Mouse (Mus musculus): ENCODE data around the gene Lmln.
"Not testable (repeated sequence)": the region's sequence is repeated elsewhere in the genome, so short reads cannot be mapped to it uniquely, and the experiment has no call there.

Lmln gene

DNA sequence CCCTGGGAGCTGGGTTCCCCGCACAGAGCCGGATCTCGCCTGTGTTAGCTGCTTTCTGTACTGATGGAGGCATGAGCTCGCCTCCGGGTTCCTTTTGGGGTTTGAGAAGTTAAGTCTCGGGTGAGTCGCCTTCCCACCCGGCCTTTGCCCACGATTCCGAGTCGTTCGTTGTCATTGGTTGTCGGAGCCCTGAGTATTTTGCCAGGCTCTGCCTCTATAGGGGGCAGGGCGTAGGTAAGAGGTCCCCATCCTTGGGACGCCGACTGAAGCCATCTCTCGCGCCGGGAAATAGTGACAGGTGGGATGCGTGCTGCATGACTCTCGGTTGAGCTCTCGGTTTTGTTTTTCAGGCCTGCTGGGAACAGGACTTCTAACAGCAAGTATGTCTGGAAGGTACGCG is 5.5 kb upstream of the Lmln start:
- no peak for DNase-seq (ENCODE audit: low read depth in 2 of 2, low spot score in 2 of 2)

DNA sequence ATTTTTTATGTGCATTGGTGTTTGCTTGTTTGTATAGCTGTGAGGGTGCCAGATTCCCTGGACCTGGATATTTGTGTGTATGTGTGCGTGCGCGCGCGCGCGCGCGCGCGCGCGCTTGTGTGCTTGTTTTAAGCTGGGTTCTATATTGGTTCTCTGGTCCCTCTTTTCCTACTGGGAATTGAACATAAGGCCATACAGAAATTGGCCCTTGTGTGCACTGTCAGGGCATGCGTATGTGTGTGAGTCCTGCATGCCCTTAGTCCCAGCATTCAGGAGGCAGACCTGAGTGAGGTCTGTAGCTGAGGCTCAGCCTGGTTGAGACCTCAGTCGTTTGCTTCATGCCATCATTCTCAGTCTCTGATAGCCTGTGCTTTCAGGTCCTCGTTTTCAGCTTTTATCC is 4.3 kb upstream of the Lmln start:
- no peak for DNase-seq (ENCODE audit: low read depth in 2 of 2, low spot score in 2 of 2)

DNA sequence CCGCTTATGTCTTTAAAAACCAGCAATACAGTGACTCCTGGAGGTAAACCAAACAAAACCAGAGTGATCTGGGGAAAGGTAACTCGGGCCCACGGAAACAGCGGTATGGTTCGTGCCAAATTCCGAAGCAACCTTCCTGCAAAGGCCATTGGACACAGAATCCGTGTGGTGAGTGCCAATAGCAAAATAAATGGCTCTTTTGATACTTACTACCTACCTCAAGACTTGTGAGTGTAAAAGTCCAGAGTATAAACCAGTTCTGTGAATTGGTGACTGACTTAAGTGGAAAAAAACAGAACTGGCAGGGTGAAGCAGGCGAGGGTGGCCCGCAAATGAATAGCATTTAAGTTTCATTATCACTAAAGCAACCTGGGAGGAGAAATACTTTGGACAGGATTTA is 3.7 kb upstream of the Lmln start:
- not testable (repeated sequence) for DNase-seq (ENCODE audit: low read depth in 2 of 2, low spot score in 2 of 2)

DNA sequence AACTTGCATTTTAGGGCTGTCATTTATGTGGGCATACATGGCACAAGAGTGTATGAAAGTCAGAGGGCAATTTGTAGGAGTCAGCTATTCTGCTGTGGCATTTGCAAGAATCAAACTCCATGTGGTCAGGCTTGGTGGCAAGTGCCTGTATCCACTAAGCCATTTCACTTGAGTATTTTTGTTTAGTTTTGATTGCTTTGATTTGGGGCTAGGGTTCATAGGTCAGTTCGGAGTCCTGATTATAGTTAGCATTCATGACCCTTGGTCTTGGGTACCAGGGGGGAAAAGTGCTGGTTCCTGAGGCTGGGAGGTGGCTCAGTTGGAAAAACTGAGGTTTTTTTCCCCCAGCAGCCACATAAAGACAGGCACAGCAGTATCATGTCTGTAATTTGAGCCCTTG is 2.9 kb upstream of the Lmln start:
- DNase-seq (ENCODE audit: low read depth in 2 of 2, low spot score in 2 of 2): no peak

DNA sequence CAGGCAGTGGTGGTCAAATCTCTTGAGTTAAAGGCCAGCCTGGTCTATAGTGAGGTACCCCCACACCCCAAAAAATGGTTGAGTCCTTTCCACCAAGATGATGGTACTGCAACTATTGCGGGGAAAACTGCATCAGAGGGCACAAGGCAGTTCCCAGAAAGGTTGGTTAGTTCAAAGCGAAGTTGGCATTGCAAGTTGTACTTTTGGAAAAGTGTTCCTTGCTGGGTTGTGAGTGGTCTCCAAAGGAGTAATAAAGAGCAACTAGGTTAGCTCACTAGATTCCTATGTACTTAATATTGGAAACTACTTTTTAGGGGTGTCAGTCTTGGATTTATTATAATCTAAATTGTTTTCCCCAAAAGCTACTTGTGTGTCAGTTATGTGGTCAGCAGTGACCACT is 1.4 kb upstream of the Lmln start:
- no peak for DNase-seq (ENCODE audit: low read depth in 2 of 2, low spot score in 2 of 2)

DNA sequence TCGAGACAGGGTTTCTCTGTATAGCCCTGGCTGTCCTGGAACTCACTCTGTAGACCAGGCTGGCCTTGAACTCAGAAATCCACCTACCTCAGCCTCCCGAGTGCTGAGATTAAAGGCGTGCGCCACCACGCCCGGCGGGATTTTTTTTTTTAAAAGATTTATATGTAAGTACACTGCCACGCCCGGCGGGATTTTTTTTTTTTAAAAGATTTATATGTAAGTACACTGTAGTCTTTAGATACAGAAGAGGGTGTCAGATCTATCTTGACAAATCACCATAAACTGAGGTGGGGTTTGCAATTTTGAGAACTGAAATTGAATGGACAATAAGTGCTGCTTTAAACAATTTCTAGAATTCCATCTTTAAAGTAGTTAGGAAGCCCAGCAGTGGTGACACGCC is 921 bp upstream of the Lmln start:
- no peak for DNase-seq (ENCODE audit: low read depth in 2 of 2, low spot score in 2 of 2)

DNA sequence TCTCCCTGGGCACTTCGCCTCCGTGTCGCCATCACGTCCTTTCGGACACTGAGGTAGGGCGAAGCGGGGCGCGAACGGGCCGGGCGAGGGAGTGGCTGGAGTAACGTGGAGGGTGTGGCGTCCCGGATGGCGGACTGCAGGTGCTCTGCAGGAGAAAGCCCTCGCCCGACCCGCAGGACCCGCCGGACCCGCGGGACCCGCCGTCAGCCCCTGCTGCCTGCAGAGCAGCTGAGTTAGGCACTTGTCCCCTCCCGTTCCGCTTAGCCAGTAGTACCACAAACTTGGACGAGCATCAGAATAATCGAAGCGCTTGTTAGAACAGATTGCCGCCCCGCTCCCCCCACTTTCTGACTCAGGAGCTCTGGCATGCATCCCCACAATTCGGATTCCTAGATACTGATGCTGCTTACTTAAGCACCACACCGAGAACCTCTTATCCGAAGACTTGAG is 386 bp downstream of the Lmln start:
- DNase-seq (ENCODE audit: low read depth in 2 of 2, low spot score in 2 of 2): peak; percentile 16 to 17

DNA sequence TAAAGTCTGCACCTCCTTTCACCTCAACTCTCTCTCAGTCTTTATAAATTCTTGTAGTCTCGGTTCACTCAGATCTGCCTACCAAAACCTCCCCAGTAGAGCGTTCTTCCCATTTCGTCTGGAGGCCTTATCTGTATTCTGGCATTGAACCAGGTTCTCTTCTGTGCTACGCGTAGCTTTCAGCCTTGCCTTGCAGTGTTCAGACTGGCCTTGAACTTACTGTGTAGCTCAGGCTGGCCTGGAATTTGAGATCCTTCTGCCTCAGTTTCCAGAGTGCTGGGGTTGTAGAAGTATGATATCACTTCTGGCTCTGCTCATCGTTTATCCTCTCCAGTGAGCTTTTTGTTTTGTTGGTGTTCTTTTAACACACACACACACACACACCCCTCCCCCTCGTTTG is 946 bp downstream of the Lmln start:
- DNase-seq (ENCODE audit: low read depth in 2 of 2, low spot score in 2 of 2): no peak

DNA sequence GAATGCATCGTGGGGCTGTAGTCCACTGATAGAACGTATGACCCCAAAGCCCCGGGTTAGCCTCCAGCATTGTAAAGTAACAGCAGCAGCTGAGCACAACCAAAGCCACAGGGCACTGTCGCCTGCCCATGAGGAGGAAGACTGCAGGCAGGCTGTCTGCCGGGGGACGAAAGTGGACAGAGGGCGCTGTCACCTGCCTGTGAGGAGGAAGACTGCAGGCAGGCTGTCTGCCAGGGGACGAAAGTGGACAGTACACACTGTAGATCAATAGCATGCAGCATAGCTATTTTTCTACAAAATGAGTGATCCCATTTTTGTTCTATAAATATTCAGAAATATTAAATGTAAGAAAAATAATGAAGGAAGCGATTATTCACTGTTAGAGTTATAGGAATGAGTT is 2.3 kb downstream of the Lmln start:
- no peak for DNase-seq (ENCODE audit: low read depth in 2 of 2, low spot score in 2 of 2)

DNA sequence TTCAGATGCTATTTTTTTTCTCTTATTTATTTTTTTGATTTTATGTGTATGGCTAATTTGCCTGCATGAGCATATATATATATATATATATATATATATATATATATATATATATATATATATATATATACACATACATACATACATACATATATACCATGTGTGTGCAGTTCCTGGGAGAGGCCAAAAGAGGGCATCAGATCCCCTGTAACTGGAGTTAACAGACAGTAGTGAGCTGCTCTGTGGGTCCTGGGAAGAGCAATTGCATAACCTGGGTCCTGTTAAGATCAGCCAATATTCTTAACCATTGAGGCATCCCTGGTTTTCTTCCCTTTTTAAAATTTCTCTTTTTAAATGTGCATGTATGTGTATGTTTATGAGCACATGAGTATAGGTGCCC is 8.6 kb downstream of the Lmln start:
- DNase-seq (ENCODE audit: low read depth in 2 of 2, low spot score in 2 of 2): no peak

DNA sequence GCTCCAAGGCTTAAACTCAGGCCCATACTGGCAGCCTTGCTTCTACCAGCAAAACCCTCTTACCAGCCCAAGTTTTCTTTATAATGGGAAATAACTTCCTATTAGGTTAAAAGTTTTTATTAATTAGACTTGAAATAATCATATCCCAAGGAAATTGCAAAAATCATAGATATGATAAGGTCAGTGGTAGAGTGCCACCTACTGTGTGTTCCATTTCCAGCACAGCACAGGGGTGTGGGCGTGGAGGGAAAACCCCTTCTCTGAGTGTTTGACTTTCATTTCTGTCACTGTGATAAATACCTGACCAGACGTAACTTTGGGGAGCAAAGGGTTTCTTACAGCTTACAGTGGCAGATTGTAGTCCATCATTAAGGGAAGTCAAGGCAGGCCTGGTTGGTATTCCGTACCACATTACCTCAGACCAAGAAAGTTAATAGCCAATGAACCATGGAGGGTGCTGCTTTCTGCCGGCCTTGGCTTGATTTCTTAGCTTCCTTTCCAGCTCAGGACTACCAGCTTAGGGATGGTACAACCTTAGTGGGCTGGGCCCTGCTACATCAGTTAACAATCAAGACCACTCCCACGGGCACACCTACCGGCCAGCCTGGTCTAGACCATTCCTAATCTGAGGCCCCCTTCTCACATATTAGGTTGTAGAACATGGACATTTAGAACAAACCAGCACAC is 10.7 kb downstream of the Lmln start:
- DNase-seq (ENCODE audit: low read depth in 2 of 2, low spot score in 2 of 2): no peak

DNA sequence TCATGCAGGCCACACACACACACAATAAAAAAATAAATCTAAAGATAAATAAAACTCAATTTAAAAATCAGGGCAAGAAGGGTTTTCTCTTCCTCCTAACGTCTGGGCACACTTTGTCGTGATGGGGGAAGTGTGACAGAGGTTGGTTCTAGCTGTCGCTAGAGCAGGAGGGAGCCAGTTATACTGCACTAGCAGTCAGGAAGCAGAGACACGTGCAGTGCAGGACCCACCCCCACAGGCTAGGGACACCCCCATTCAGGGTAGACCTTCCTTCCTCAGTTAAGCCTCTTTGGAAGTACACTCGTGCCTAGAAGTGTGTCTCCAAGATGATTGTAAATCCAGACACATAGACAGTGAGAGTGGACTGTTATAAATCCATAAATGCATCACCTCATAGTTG is 12.6 kb downstream of the Lmln start:
- no peak for DNase-seq (ENCODE audit: low read depth in 2 of 2, low spot score in 2 of 2)

DNA sequence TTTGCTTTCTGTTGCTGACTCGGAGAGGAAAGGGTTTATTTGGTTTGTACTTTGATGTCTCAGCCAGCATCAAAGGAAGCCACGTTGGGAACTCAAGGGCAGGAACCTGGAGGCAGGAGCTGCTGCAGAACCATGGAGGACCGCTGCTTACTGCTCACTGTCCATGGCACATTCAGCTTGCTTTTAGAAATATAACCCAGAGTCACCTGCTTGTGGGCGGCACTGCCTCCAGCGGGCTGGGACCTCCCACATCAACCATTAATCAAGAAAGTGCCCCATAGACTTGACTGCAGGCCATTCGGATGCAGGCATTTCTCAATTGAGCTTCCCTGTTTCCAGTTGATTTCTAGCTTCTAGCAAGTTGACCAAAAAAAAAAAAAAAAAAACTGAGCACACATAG is 13.8 kb downstream of the Lmln start:
- no peak for DNase-seq (ENCODE audit: low read depth in 2 of 2, low spot score in 2 of 2)

DNA sequence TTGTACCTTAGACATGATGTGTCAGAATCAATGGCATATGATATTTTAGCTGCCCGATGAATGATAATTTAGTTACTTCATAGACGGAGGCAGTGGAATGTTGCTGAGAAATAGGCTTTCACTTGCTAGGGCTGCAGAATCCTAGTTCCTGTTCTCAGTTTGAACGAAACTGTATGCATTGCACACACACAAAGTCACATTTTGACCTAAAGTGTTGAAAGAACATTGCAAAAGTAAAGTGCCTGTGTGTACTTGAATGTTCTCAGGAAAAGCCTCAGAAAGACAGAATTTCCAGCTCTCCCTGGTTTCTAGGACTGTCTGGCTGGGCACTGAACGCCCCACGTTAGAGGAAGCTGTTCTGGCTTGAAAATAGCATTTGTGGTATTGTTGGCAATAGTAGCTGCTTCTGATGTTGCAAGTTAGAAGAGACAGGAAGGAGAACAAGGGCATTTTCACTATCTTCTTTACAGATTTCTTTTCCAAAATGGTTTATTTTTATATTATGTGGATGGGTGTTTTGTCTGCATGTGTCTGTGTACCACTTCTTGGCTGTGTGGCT is 14.8 kb downstream of the Lmln start:
- no peak for DNase-seq (ENCODE audit: low read depth in 2 of 2, low spot score in 2 of 2)

DNA sequence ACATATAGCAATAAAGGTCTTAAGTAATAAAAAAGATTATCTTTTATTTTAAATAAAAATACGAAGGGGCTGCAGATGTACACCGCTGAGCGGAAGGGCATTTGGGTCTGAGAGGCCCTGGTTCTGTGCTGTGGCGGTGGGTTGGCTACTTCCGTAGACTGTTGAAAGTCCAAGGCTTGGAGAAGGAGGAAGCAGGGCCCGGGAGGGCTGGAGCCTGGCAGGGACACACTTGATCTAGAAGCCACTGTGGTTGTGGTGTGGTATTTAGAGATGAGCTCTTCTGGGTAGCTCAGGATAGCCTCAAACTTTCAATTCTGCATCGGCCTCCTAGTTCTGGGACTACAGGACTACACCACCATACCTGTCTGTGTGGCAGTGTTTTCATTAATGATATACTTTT is 17.7 kb downstream of the Lmln start:
- no peak for DNase-seq (ENCODE audit: low read depth in 2 of 2, low spot score in 2 of 2)

DNA sequence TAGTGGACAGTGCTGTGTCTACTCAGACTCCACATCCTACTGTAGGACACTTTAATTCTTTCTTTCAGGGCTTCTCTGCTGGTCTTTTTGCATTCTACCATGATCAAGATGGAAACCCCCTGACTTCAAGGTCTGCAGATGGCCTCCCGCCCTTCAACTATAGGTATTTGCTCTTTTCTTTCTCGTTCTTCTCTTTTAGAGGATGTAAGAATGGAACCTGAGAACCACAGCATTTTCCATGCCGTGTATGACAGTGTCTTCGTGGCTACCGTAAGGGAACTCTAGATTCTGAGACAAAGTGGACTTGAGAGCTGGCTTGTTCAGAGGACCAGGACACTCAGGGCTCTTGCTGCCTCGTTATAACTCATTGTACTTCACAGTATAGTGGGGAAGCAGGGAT is 20.6 kb downstream of the Lmln start:
- DNase-seq (ENCODE audit: low read depth in 2 of 2, low spot score in 2 of 2): no peak

DNA sequence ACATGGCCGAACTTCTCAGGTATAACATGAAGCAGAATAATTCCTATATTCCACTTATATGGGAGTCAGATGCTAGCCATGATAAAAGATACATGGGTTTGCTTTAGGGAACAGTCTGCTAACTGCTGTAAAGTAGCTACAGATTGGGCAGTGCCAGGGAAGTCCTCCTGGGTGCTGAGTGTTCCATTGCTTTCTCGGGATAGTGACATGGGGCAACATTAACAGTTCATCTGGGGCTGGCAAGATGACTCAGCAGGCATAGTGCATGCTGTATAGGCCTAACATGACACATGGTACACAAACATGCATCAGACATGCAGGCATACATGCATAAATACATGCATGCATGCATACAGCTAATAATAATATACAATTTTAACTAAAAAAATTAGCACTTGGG is 21.7 kb downstream of the Lmln start:
- DNase-seq (ENCODE audit: low read depth in 2 of 2, low spot score in 2 of 2): no peak

DNA sequence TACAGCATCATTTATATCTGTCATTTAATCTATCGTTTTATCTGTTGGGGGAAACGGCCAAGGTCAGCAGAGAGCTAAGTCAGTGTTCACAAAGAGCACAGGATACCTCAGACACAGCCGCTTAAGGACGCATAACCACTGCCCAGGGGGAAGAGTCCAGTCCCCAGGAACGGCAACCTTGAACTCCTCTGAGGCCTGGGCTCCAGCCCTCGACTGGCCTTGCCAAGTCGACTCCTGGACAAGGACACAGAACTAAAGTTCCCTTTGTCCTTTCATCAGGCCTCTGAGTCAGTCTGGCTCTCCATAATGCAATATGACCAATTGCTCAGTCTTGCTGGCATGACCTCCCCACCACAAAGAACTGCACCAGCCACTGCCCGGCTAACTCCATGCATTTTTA is 23.3 kb downstream of the Lmln start:
- no peak for DNase-seq (ENCODE audit: low read depth in 2 of 2, low spot score in 2 of 2)

DNA sequence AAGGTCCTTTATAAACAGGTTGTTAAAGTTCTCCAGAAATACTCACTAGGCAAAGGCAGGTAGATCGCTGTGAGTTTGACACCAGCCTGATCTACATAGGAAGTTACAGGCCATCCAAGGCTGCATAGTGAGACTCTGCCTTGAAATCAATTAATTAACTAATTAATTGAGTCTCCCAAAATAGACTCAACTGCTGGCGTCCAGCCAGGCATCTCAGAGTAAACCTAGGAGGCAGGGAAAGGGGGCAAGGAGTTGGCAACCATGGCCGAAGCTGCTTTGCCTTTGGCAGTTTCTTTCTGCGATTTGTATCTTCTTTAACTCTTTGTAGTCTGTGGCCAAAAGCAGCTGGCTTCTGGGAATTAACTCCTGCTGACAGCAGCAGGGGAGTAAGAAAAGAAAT is 51.4 kb downstream of the Lmln start:
- DNase-seq (ENCODE audit: low read depth in 2 of 2, low spot score in 2 of 2): no peak

DNA sequence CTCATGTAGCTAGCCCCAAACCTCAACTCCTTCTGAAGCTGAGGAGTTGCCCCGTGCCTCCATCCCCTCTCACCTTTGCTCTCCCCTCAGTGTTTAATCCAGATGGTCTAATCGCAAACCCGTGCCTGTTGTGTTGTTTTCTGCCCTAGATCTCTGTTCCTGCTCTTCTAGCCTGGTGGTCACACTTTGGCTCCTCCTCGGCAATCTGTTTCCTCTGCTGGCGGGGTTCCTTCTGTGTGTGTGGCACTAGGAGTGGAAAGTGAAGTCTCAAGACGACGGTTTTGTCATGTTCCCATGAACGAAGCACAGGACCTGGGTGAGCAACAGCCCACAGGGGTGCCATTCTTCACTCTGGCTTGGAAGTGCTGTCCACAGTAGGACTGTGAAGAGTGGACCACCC is 61.1 kb downstream of the Lmln start:
- DNase-seq (ENCODE audit: low read depth in 2 of 2, low spot score in 2 of 2): no peak

DNA sequence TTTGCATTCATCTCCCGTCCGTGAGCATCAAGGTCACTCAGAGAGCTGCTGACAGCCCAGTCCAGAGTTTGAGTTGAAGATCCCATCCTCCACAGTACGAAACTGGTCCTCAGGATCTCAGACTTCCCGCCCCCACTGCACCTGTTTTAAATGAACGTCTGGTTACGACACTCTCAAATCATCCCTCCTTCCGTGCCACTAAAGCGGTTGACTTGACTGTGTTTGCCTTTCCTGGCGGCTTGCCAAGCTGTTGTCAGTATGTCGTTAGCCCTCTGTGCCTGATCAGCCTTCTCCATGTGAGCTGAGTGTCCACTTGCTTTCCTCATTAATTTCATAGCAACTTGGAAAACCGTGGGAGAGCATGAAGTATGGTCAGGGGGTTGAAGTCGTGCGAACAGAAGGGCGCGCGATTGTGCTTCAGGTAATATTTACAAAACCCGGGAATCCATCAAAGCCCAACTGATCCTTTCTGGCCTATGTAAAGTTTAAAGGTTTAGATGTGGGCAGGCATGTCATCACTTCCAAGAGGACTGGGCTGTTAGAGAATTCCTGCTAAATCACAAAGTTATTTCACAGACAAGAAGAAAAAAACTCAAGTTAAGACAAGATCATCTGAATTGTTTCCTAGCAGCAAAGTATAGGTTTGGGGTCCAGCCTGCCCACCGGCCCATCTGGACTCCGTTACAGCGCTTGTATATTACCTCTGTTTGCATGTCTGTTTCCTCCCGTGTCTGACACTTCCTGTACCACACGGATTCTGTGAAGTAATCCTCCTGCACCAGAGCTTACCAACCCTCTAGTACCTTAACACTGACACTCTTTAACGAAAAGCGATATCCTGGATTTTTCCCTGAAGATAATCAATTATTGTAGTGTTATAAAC is 61.9 kb downstream of the Lmln start:
- no peak for DNase-seq (ENCODE audit: low read depth in 2 of 2, low spot score in 2 of 2)

DNA sequence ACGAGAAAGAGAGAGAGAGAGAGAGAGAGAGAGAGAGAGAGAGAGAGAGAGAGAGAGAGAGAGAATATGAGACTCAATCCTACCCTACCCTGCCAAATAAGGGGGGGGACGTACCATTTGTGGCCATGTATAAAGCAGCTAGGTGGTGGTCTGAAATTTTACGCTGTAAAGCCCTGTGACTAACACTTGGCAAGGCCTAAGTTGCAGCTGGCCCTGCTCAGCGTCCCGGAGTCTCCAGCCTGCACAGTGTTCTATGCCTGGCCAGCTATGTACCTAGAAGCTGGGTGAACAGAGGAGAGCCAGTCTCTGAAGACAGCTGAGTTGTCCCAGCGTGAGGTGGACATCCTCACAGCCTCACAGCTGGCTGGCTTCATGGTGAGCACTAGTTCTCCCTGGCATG is 64.7 kb downstream of the Lmln start:
- no peak for DNase-seq (ENCODE audit: low read depth in 2 of 2, low spot score in 2 of 2)
